Mouse (Mus musculus) forebrain, embryonic 14.5 days (tissue): Measurements from ENCODE around the gene Frmd4a. TPM values are rescaled to one million over a fixed set of nuclear protein-coding genes. Genes with fewer than 3 reads are reported as not detected.
"Not testable (repeated sequence)": the region's sequence is repeated elsewhere in the genome, so short reads cannot be mapped to it uniquely, and the experiment has no call there.

Experiments
- ATAC-seq: fragments of 200-750 bp; cut with Nextera tagmentation; 2 replicates; pipeline ENCODE4 v1.8.0; 2017; ENCODE audit warnings: mild to moderate bottlenecking, moderate library complexity
- DNase-seq: peaks from one replicate; pipeline ENCODE4 v3.0.0-alpha.2; 2015; ENCODE audit warnings: low spot score
- H3K27ac ChIP-seq: fragments of 300-500 bp; sonication (generic); 2 replicates; pipeline ENCODE4 v1.5.1; 2014; ENCODE audit warnings: low read depth, mild to moderate bottlenecking, control low read depth, low read length, moderate library complexity
- H3K27me3 ChIP-seq: fragments of 300-500 bp; sonication (generic); replicated peaks from 2 replicates; pipeline ENCODE4 v1.6.1; 2014; ENCODE audit warnings: low read length, control low read depth, mixed read lengths; ENCODE audit not compliant: control insufficient read depth, insufficient read depth
- H3K36me3 ChIP-seq: fragments of 300-500 bp; sonication (generic); 2 replicates; pipeline ENCODE4 v1.6.1; 2014; ENCODE audit warnings: low read length, control low read depth; ENCODE audit not compliant: control insufficient read depth, insufficient read depth
- H3K4me1 ChIP-seq: fragments of 300-500 bp; sonication (generic); 2 replicates; pipeline ENCODE4 v1.6.1; 2014; ENCODE audit warnings: antibody characterized with exemption, low read length, control low read depth; ENCODE audit not compliant: control insufficient read depth, insufficient read depth
- H3K4me2 ChIP-seq: fragments of 300-500 bp; sonication (generic); 2 replicates; pipeline ENCODE4 v1.6.1; 2014; ENCODE audit warnings: mild to moderate bottlenecking, control low read depth, low read length
- H3K4me3 ChIP-seq: fragments of 300-500 bp; sonication (generic); 2 replicates; pipeline ENCODE4 v1.5.1; 2014; ENCODE audit warnings: low read depth, low read length, control low read depth
- H3K9ac ChIP-seq: fragments of 300-500 bp; sonication (generic); 2 replicates; pipeline ENCODE4 v1.6.1; 2014; ENCODE audit warnings: mild to moderate bottlenecking, low read length, control low read depth, moderate library complexity
- H3K9me3 ChIP-seq: fragments of 300-500 bp; sonication (generic); replicated peaks from 2 replicates; pipeline ENCODE4 v1.6.1; 2016; ENCODE audit warnings: low read length, control low read depth, mixed read lengths; ENCODE audit not compliant: control insufficient read depth
- WGBS: fragments of 180-500 bp; shearing (Covaris S2); extraction: QIAGEN DNeasy Blood & Tissue Kit; methylation state at CpG from one replicate; pipeline ENCODE4 v1.1.7; 2014; 5-methylcytosine and 5-hydroxymethylcytosine counted together
- polyA plus RNA-seq: library from polyadenylated mRNA; unstranded; fragments of >200 nt; fragmentation: Nextera tagmentation; extraction: Ambion mirVana; gene quantifications from 2 replicates; pipeline ENCODE4 v1.2.1, GENCODE M21; 2014

Gene Frmd4a
- polyA plus RNA-seq, 1 experiment from 2014 or later, result 36.9 TPM

GRCm38 (mm10) chr2:4237686-4238085 is 220.2 kb downstream of the Frmd4a start:
- Histone ChIP-seq H3K4me3 (no peak overlapping the region), H3K9ac (no peak overlapping the region), H3K4me2 (no peak overlapping the region), H3K4me1 (peaks cover 6% of the 10 kb centered on the region), H3K27me3 (no peaks in the 10 kb centered on the region), H3K36me3 (no peaks in the 10 kb centered on the region), H3K9me3 (no peaks in the 10 kb centered on the region), H3K27ac (no peak overlapping the region)
- no peak for DNase-seq
- ATAC-seq, result no peak
- 94% methylated on average over 5 of the region's 5 CpGs for WGBS

DNA sequence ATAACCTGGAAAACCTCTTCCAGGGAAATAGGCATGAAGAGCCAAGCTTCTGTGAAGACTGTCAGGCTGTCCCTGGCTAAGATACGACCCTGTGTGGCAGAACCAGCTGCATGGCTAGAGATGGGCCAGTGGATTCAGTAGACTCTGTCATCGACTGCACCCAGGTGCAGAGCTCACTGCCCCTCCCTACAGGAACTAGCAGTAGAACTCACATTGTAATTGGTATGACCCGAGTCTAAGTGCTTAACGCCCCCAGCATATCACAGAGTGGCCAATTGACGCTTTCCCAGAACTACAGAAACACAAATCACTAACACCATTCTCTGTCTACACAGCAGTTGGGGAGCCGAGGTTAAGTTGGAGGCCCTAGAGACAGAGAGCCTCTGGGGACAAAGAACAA is 232.2 kb downstream of the Frmd4a start:
- no peak overlapping the region for H3K27ac ChIP-seq
- 36% methylated on average over 6 of the region's 6 CpGs for WGBS
- peaks cover 3% of the 10 kb centered on the region; the same call in 1 of the 2 replicates for H3K4me1 ChIP-seq
- no peaks in the 10 kb centered on the region for H3K9me3 ChIP-seq
- no peaks in the 10 kb centered on the region for H3K36me3 ChIP-seq
- no peak overlapping the region for H3K4me2 ChIP-seq
- DNase-seq, result no peak
- no peak overlapping the region for H3K4me3 ChIP-seq
- H3K9ac ChIP-seq, result no peak overlapping the region
- ATAC-seq, result no peak
- no peaks in the 10 kb centered on the region for H3K27me3 ChIP-seq

- H3K27me3 ChIP-seq, result no peaks in the 10 kb centered on the region
- H3K9ac ChIP-seq, result no peak overlapping the region
- H3K36me3 ChIP-seq, result no peaks in the 10 kb centered on the region
- DNase-seq (peak; percentile 46), ATAC-seq (no peak)
- H3K4me2 ChIP-seq, result no peak overlapping the region
- no peaks in the 10 kb centered on the region for H3K9me3 ChIP-seq
- H3K4me3 ChIP-seq, result no peak overlapping the region
- WGBS, result 54% methylated on average over 9 of the region's 9 CpGs
- H3K4me1 ChIP-seq, result peaks cover 3% of the 10 kb centered on the region; the same call in 1 of the 2 replicates
- H3K27ac ChIP-seq, result no peak overlapping the region
Observed at GRCm38 (mm10) chr2:4252541-4253291, 235.2 kb downstream of the Frmd4a start.

DNA sequence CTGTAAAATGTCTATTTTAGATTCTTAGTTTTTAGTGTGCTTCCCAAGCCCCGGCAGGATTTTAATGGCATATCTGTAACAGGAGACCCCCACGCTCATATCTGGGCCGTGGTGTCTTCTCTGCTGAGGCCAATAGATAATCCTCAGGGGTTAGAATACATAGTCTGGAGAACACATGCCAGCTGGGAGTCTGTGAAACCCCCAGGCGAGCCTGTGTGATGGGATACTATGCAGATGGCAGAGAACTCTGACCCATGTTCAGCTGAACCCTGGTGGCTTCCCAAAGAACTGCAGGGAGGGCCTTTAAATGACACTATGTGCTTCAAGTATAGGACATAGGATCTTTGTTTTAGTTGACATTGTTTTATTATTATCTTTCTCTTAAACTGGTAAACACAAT is 235.8 kb downstream of the Frmd4a start:
- DNase-seq (peak; percentile 57), ATAC-seq (no peak)
- Histone ChIP-seq H3K27me3 (no peaks in the 10 kb centered on the region), H3K36me3 (no peaks in the 10 kb centered on the region), H3K9me3 (no peaks in the 10 kb centered on the region), H3K9ac (no peak overlapping the region), H3K4me2 (no peak overlapping the region), H3K4me3 (no peak overlapping the region), H3K4me1 (peaks cover 3% of the 10 kb centered on the region; the same call in 1 of the 2 replicates), H3K27ac (no peak overlapping the region)
- 38% methylated on average over 4 of the region's 4 CpGs for WGBS

DNA sequence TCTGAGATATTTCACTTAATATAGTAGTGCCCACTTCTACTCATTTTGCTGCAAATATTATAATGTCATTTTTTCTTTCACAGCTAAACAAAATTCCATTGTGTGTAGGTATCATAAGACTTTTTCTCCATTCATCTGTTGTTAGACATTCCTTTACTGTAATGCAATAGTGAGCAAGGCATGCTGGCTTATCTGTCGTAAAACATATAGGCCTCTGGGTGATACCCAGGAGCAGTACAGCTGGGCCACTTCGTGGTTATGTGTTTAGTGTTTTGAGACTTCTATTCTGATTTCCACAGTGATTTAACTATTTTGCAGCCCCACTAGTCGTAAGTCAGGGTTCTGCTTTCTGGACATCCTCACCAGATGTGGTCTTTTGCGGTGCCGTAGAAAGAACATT is 236.6 kb downstream of the Frmd4a start:
- H3K4me2 ChIP-seq, result no peak overlapping the region
- no peak overlapping the region for H3K9ac ChIP-seq
- H3K27ac ChIP-seq, result no peak overlapping the region
- no peak for ATAC-seq
- H3K36me3 ChIP-seq, result no peaks in the 10 kb centered on the region
- no peak overlapping the region for H3K4me3 ChIP-seq
- no peak for DNase-seq
- peaks cover 3% of the 10 kb centered on the region; the same call in 1 of the 2 replicates for H3K4me1 ChIP-seq
- 90% methylated on average over 5 of the region's 5 CpGs for WGBS
- H3K9me3 ChIP-seq, result no peaks in the 10 kb centered on the region
- no peaks in the 10 kb centered on the region for H3K27me3 ChIP-seq

DNA sequence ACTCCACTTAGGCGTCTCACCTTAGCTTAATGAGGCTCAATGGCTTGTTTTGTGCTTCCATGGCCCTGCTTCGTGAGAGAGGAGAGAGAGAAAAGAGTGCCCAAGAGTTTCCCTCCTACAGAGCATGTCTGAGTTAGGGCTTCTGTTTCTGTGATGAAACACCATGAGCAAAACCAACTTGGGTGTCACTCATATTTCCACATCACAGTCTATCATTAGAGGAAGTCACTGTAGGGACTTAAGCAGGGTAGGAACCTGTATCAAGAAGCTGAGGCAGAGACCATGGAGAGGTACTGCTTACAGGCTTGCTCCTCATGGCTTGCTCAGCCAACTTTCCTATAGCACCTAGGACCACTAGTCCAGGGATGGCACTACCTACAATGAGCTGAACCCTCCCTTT is 238.7 kb downstream of the Frmd4a start:
- Histone ChIP-seq H3K4me3 (no peak overlapping the region), H3K27ac (no peak overlapping the region), H3K9me3 (no peaks in the 10 kb centered on the region), H3K36me3 (no peaks in the 10 kb centered on the region), H3K9ac (no peak overlapping the region), H3K4me1 (0 out of 2 replicates have a peak, but pooled peaks cover 9% of the 10 kb centered on the region), H3K27me3 (no peaks in the 10 kb centered on the region), H3K4me2 (no peak overlapping the region)
- WGBS, result 91% methylated on average over 2 of the region's 2 CpGs
- no peak for DNase-seq
- no peak for ATAC-seq

GRCm38 (mm10) chr2:4257604-4258003 is 240.1 kb downstream of the Frmd4a start:
- WGBS, result 84% methylated on average over 1 of the region's 1 CpGs
- Histone ChIP-seq H3K27ac (no peak overlapping the region), H3K4me3 (no peak overlapping the region), H3K36me3 (no peaks in the 10 kb centered on the region), H3K9me3 (no peaks in the 10 kb centered on the region), H3K4me1 (0 out of 2 replicates have a peak, but pooled peaks cover 9% of the 10 kb centered on the region), H3K27me3 (no peaks in the 10 kb centered on the region), H3K9ac (no peak overlapping the region), H3K4me2 (no peak overlapping the region)
- peak; percentile 17 for DNase-seq
- ATAC-seq, result no peak

GRCm38 (mm10) chr2:4258803-4259202 is 241.3 kb downstream of the Frmd4a start:
- not testable (repeated sequence) for H3K9me3 ChIP-seq, H3K4me2 ChIP-seq, H3K36me3 ChIP-seq, ATAC-seq, DNase-seq, H3K27ac ChIP-seq, H3K27me3 ChIP-seq, H3K9ac ChIP-seq, H3K4me3 ChIP-seq, H3K4me1 ChIP-seq
- 96% methylated on average over 11 of the region's 12 CpGs for WGBS

DNA sequence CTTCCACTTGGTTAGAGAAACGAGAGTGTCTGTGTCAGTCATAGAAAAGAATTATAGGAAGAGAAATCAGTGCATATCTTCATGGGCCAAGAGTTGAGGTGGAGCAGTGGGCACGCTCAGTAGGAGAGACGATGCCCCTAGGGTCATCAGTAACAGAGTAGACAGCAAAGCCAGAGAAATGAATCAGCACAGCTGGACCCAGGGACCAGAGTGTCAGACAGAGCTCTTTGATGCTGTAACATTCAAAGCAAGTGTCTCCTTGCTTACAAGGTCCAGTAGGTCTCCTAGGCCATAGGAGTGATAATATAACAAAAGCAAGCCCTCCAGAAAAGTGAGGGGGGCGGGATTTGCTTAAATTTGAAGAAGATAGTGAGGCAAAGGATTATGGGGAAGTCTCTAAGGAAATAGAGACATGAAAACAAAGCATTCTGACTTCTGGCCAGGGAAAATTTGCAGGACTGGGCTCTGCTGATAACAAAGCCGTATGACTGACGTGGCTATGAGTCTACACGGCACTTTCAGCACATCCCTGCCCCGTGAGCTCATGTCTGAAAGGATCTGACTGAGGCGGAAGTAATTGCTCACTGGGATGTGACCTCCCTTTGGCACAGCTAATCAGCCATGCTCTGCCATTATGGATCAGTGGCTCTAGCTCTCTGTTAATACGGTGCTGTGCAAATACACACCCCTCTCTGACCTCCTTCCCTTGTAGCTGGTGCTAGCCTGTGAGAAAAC is 243.0 kb downstream of the Frmd4a start:
- ATAC-seq, result 0 out of 2 replicates have a peak, but pooled peaks have one; percentile 42
- Histone ChIP-seq H3K4me3 (no peak overlapping the region), H3K27ac (no peak overlapping the region), H3K36me3 (no peaks in the 10 kb centered on the region), H3K9me3 (no peaks in the 10 kb centered on the region), H3K27me3 (no peaks in the 10 kb centered on the region), H3K4me1 (0 out of 2 replicates have a peak, but pooled peaks cover 6% of the 10 kb centered on the region), H3K9ac (no peak overlapping the region), H3K4me2 (no peak overlapping the region)
- DNase-seq, result peak; percentile 46
- 30% methylated on average over 10 of the region's 10 CpGs for WGBS
